Comparison of ENCODE assay signal across 16 mouse cellular contexts in the genomic region with DNA sequence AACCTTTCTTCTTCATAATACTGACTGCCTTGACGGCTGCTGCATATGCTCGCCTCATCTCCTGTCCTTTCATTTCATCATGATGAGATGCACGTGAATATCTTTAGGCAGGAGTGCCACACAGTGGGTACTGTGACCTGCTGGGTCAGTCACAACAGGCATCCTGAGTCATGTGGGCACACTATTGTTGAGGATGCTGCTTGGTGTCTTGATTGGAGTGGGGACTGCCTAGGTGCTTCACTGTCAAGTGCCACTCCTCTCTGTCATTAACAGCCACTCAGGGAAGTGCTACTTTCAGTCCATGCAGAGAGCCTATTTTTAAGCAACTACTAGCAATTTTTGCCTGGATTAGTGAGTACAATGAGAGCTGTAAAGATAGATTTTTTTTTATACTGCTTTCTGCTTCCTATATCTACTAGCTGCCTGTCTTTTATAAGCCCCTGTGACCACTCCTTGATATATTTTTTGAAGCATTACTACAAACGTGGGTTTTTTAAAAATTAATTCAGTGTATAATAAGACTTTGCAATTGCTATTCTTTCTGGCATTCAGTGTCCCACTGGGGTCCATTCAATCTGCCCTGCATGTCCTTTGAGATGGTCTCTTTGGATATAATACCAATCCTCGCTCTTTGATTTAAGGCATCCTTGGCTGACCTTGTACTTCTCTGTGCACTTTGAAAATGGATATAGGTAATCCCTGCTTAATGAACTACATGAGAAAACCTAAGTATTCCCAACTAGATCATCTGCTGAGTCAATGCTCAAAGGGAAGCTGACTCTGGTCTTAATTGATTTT.
"Had no signal": no experiment of that assay in that cellular context is flagged by ENCODE, and none has a peak within 500 bp of the region (broad histone marks: within the 10 kb centered on the region; RNA-seq: fewer than 3 reads in every experiment).

No protein-coding gene starts in this region.

- H3K27ac ChIP-seq: kidney, embryonic 15.5 days; limb, embryonic 15.5 days; liver, embryonic 12.5 days; neural tube, embryonic 15.5 days; stomach, postnatal 0 days had no signal

- DNase-seq: kidney, adult 2 months; kidney, postnatal 25 days; layer of hippocampus, adult 9-11 months; layer of hippocampus, postnatal 36 days; lung, embryonic 14.5 days; lung, postnatal 10 days; lung, postnatal 4 days; right cerebral cortex, adult 18-20 months; right cerebral cortex, postnatal 25 days; thymus, postnatal 4 days had no signal

- H3K27me3 ChIP-seq: kidney, embryonic 15.5 days; limb, embryonic 15.5 days; liver, embryonic 12.5 days; neural tube, embryonic 15.5 days had no signal

- H3K36me3 ChIP-seq: kidney, embryonic 15.5 days; liver, embryonic 12.5 days; neural tube, embryonic 15.5 days had no signal

- H3K4me1 ChIP-seq: kidney, embryonic 15.5 days; limb, embryonic 15.5 days; liver, embryonic 12.5 days had no signal

- H3K9me3 ChIP-seq: kidney, embryonic 15.5 days; limb, embryonic 15.5 days; liver, embryonic 12.5 days; neural tube, embryonic 15.5 days had no signal

- H3K9ac ChIP-seq: kidney, embryonic 15.5 days; limb, embryonic 15.5 days; liver, embryonic 12.5 days; lung, embryonic 14.5 days; neural tube, embryonic 15.5 days had no signal

- H3K4me3 ChIP-seq: kidney, embryonic 15.5 days; limb, embryonic 15.5 days; liver, embryonic 12.5 days; myocyte; neural tube, embryonic 15.5 days had no signal

- ATAC-seq: liver, embryonic 12.5 days had no signal

- H3K4me2 ChIP-seq: kidney, embryonic 15.5 days; limb, embryonic 15.5 days; liver, embryonic 12.5 days; lung, embryonic 14.5 days; neural tube, embryonic 15.5 days had no signal
